Mouse (Mus musculus) kidney, postnatal 0 days (tissue): ENCODE data around the gene Klc4. TPM values are rescaled to one million over a fixed set of nuclear protein-coding genes. Genes with fewer than 3 reads are reported as not detected.

Experiments
- ATAC-seq: fragments of 200-750 bp; cut with Nextera tagmentation; replicated peaks from 2 replicates; pipeline ENCODE4 v1.8.0; 2017; ENCODE audit warnings: low read depth, moderate number of reproducible peaks, moderate TSS enrichment, moderate library complexity; ENCODE audit not compliant: low FRiP score
- DNase-seq: peaks from one replicate; pipeline ENCODE4 v3.0.0-alpha.2; 2016; ENCODE audit warnings: low spot score
- H3K27ac ChIP-seq: fragments of 300-500 bp; sonication (generic); 2 replicates; pipeline ENCODE4 v1.5.1; 2014; ENCODE audit warnings: mild to moderate bottlenecking
- H3K27me3 ChIP-seq: fragments of 300-500 bp; sonication (generic); 2 replicates; pipeline ENCODE4 v1.6.1; 2014; ENCODE audit warnings: low read length, mixed read lengths; ENCODE audit not compliant: insufficient read depth
- H3K36me3 ChIP-seq: fragments of 300-500 bp; sonication (generic); 2 replicates; pipeline ENCODE4 v1.6.1; 2014; ENCODE audit warnings: low read length, mixed read lengths; ENCODE audit not compliant: insufficient read depth
- H3K4me1 ChIP-seq: fragments of 300-500 bp; sonication (generic); replicated peaks from 2 replicates; pipeline ENCODE4 v1.6.1; 2014; ENCODE audit warnings: antibody characterized with exemption, low read length, mixed read lengths; ENCODE audit not compliant: insufficient read depth
- H3K4me2 ChIP-seq: fragments of 300-500 bp; sonication (generic); 2 replicates; pipeline ENCODE4 v1.6.1; 2014; ENCODE audit warnings: mild to moderate bottlenecking, low read length, moderate library complexity, mixed read lengths
- H3K4me3 ChIP-seq: fragments of 300-500 bp; sonication (generic); replicated peaks from 2 replicates; pipeline ENCODE4 v1.5.1; 2014; ENCODE audit warnings: low read depth, low read length
- H3K9ac ChIP-seq: fragments of 300-500 bp; sonication (generic); 2 replicates; pipeline ENCODE4 v1.6.1; 2014; ENCODE audit warnings: low read depth, low read length
- H3K9me3 ChIP-seq: fragments of 300-500 bp; sonication (generic); replicated peaks from 2 replicates; pipeline ENCODE4 v1.6.1; 2016; ENCODE audit warnings: low read length, inconsistent platforms, mixed read lengths
- CTCF ChIP-seq: IDR thresholded peaks from 2 replicates; pipeline ENCODE4 v1.5.1; 2016; ENCODE audit warnings: antibody characterized with exemption, low read depth, mild to moderate bottlenecking, moderate library complexity
- WGBS: fragments of 180-500 bp; shearing (Covaris S2); extraction: QIAGEN DNeasy Blood & Tissue Kit; methylation state at CpG from one replicate; pipeline ENCODE4 v1.1.7; 2014; 5-methylcytosine and 5-hydroxymethylcytosine counted together
- polyA plus RNA-seq: library from polyadenylated mRNA; unstranded; fragments of >200 nt; fragmentation: Nextera tagmentation; extraction: Ambion mirVana; gene quantifications from 2 replicates; pipeline ENCODE4 v1.2.1, GENCODE M21; 2015

Gene Klc4
- polyA plus RNA-seq, 1 experiment from 2014 or later: 47.6 TPM

DNA sequence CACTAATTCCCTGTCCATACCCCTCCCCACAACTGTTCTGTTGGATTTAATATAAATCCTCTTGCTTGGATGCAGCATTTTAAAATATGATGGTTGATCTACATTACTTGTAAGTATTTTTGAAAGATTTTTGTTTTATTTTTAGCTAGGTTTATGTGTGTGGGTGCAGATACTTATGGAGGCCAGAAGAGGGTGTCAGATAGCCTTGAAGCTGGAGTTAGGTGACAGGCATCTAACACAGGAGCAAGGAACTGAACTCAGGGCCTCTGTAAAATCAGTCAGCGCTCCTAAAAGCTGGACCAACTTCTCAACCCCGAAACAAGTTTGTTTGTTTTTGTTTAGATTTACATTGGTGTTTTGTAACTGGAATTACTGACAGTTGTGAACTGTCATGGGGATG is 45.3 kb downstream of the Klc4 start:
- Histone ChIP-seq H3K9ac (no peak overlapping the region), H3K27ac (no peak overlapping the region), H3K4me1 (peaks cover 10% of the 10 kb centered on the region; the same call in 1 of the 2 replicates), H3K9me3 (no peaks in the 10 kb centered on the region), H3K4me2 (no peak overlapping the region), H3K4me3 (no peak overlapping the region), H3K27me3 (no peaks in the 10 kb centered on the region), H3K36me3 (0 out of 2 replicates have a peak, but pooled peaks cover 5% of the 10 kb centered on the region)
- ATAC-seq: no peak
- WGBS: 89% methylated on average over 2 of the region's 2 CpGs
- DNase-seq: no peak
- TF ChIP-seq CTCF: peak; percentile 43

DNA sequence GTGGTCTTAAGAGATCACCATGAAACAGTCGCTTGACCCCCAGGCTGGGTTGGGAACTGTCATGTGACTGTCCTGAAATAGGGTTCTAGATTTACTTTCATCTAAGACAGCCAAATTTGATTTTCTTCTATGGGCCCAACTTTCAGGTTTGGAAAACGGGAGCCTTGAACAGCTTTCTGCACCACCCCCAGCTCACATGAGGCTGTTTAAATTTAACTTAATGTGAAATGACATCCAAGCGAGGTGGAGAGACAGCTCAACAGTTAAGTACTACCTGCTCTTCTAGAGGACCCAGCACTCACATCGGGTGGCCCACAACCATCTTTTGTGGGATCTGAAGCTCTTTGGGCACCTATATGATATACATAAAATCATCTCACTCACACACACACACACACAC is 46.9 kb downstream of the Klc4 start:
- no peak overlapping the region for H3K4me3 ChIP-seq
- no peaks in the 10 kb centered on the region for H3K27me3 ChIP-seq
- ATAC-seq: no peak
- H3K27ac ChIP-seq: no peak overlapping the region
- TF ChIP-seq CTCF: no peak
- H3K9me3 ChIP-seq: no peaks in the 10 kb centered on the region
- 75% methylated on average over 4 of the region's 4 CpGs for WGBS
- no peak overlapping the region for H3K4me2 ChIP-seq
- 0 out of 2 replicates have a peak, but pooled peaks cover 5% of the 10 kb centered on the region for H3K36me3 ChIP-seq
- no peak overlapping the region for H3K9ac ChIP-seq
- 0 out of 2 replicates have a peak, but pooled peaks cover 3% of the 10 kb centered on the region for H3K4me1 ChIP-seq
- no peak for DNase-seq

DNA sequence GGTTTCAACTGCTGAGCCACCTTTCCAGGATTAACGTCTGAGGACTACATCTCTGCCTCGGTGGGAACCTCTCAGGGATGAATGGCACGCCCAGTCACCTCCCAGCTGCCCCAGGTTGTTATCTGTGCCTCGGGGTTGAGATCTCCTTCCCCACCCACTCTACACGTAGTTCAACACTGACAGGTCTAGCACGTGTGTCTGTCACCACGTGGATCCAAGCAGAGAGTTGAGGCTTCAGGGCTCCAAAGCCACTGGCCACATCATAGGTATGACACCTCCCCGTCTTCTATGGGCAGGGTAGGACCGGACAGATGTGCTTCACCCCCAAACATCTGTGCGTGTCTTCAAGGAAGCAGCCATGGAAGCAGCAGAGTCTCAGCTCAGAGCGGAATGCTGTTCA is 47.9 kb downstream of the Klc4 start:
- DNase-seq (no peak), ATAC-seq (no peak)
- Histone ChIP-seq H3K27ac (no peak overlapping the region), H3K4me1 (0 out of 2 replicates have a peak, but pooled peaks cover 3% of the 10 kb centered on the region), H3K9ac (no peak overlapping the region), H3K36me3 (0 out of 2 replicates have a peak, but pooled peaks cover 5% of the 10 kb centered on the region), H3K27me3 (no peaks in the 10 kb centered on the region), H3K4me2 (no peak overlapping the region), H3K9me3 (no peaks in the 10 kb centered on the region), H3K4me3 (no peak overlapping the region)
- 88% methylated on average over 11 of the region's 11 CpGs for whole genome bisulfite sequencing
- no peak for TF ChIP-seq CTCF

DNA sequence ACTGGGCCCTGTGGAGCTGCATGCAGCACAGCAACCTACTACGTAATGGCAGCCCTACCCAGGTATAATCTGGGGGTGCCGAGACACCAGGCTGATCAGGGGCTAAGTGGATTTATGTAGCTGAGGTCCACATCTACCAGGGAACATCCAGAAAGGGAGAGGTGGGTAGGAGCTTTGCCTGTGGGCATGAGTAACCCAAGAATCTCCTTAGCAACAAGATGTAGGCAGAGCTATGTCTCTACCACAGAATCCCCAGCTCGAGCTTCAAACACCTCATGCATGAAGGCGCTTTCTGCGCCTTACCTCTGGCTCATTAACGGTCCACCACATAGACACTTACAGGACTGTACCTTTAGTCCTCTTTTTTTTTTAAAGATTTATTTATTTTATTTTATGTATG is 50.5 kb downstream of the Klc4 start:
- no peak for ATAC-seq
- 51% methylated on average over 6 of the region's 6 CpGs for WGBS

DNA sequence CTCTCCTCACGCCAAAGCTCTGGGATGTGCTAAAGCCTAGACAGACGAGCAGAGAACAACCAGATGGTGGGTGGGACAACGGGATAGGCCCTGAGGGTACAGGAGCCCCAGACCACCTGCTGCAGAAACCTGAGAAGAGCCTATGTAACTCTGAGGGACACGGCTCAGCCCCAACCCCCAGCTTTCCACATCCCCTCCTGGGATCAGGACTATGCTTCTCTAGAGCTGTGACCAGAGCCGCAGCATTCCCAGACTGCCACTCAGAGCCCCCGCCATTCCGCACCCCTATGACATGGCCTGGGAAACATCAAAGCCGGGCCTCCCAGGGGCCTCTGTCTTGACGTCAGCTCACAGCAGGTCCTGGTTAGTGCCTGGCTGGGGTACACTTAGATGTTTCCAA is 51.2 kb downstream of the Klc4 start:
- no peak for TF ChIP-seq CTCF
- Histone ChIP-seq H3K9me3 (no peaks in the 10 kb centered on the region), H3K4me3 (no peak overlapping the region), H3K4me1 (no peaks in the 10 kb centered on the region), H3K27ac (no peak overlapping the region), H3K36me3 (peaks cover 17% of the 10 kb centered on the region), H3K9ac (no peak overlapping the region), H3K27me3 (no peaks in the 10 kb centered on the region), H3K4me2 (no peak overlapping the region)
- ATAC-seq (no peak), DNase-seq (no peak)
- WGBS: 26% methylated on average over 9 of the region's 9 CpGs

More for the DNA sequence above, 50.5 kb downstream of the Klc4 start:
- H3K4me3 ChIP-seq: no peak overlapping the region
- no peak for TF ChIP-seq CTCF
- no peaks in the 10 kb centered on the region for H3K9me3 ChIP-seq
- H3K4me1 ChIP-seq: no peaks in the 10 kb centered on the region
- H3K4me2 ChIP-seq: no peak overlapping the region
- DNase-seq: no peak
- peaks cover 10% of the 10 kb centered on the region; the same call in 1 of the 2 replicates for H3K36me3 ChIP-seq
- H3K27me3 ChIP-seq: no peaks in the 10 kb centered on the region
- H3K9ac ChIP-seq: no peak overlapping the region
- H3K27ac ChIP-seq: no peak overlapping the region

DNA sequence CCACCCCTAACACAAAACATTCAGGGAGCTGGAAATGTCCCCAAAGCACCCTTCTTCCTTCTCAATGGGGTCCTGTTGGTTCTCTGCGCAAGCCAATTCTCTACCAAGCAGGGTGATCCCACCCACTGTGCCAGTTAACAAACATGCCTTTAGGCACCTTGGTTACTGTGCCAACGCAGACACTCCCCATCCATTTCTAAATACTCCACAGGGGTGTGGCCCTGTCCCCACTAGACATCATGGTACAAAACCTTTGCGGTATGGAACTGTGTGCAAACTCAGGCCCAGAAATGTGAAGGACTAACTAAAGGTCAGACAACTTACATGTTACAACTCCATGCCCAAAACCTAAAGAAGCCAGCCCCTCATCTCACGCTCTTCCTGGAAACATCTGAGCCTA is 52.7 kb downstream of the Klc4 start:
- H3K9ac ChIP-seq: no peak overlapping the region
- H3K36me3 ChIP-seq: peaks cover 28% of the 10 kb centered on the region
- DNase-seq: no peak
- no peak overlapping the region for H3K27ac ChIP-seq
- no peak for TF ChIP-seq CTCF
- H3K9me3 ChIP-seq: no peaks in the 10 kb centered on the region
- no peaks in the 10 kb centered on the region for H3K4me1 ChIP-seq
- no peak for ATAC-seq
- H3K27me3 ChIP-seq: no peaks in the 10 kb centered on the region
- no peak overlapping the region for H3K4me3 ChIP-seq
- WGBS: 90% methylated on average over 4 of the region's 4 CpGs
- no peak overlapping the region for H3K4me2 ChIP-seq

DNA sequence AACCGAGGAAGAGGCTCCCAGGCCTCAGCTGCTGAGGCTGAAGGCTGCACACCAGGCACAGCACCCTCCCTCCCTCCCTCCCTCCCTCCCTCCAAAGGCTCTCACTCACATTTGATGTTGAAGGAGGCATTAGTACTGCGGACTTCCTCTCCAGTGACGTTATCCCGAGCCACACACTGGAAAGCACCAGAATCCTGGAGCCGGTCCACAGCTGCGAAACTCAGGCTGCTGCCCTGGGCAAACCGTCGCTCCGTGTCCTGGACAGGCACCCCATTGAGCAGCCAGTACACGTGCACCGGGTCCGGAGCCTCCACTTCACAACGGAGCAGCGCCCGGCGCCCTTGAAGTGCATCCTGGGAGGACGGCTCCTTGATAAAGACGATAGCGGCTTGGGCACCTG is 54.4 kb downstream of the Klc4 start:
- DNase-seq: no peak
- H3K4me3 ChIP-seq: no peak overlapping the region
- H3K27ac ChIP-seq: no peak overlapping the region
- no peaks in the 10 kb centered on the region for H3K9me3 ChIP-seq
- no peak overlapping the region for H3K9ac ChIP-seq
- H3K36me3 ChIP-seq: peaks cover 37% of the 10 kb centered on the region
- no peaks in the 10 kb centered on the region for H3K4me1 ChIP-seq
- no peaks in the 10 kb centered on the region for H3K27me3 ChIP-seq
- TF ChIP-seq CTCF: no peak
- ATAC-seq: no peak
- no peak overlapping the region for H3K4me2 ChIP-seq
- 72% methylated on average over 19 of the region's 19 CpGs for WGBS
